In the genomic region with DNA sequence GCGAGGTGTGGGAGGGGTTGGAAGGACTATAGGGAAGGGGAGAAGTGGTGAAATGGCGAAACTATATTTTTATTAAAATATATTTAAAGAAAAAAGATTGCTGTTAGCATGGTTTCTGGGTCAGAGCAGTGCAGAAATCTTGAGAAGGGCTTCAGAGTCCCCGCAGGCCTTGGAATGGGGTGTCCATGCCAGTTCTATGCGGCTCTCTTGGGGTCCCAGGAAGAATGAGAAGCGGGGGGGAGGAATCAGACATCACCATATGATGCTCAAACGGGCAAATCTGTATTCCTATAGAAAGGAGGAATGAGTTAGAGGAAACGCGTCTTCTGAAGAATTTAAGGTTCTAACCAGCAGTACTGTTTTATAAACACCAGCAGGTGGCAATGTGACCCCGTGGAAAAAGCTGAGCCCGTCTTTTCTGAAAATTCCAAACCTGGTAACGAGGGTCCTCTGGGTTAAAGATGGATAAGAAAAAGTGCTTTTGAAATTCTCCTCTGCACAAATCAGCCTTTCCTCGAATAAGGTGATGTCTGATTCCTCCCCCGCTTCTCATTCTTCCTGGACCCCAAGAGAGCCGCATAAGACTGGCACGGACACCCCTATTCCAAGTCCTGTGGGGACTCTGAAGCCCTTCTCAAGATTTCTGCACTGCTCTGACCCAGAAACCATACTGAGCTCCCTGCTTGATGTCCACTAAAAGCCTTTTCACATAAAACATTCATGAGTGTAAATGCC, we compare ENCODE assay signal across 7 mouse cellular contexts. TPM values are rescaled to one million over a fixed set of nuclear protein-coding genes. Genes with fewer than 3 reads are reported as not detected.
DNase-seq lines count a peak whose midpoint lies in the region; ATAC-seq and TF ChIP-seq lines count a peak whose summit lies in the region.

No protein-coding gene starts in this region.

- H3K4me2 ChIP-seq in CH12.LX (ENCODE audit: insufficient read depth, low read depth, poor library complexity, severe bottlenecking) = no peak overlapping the region
- no peak overlapping the region; the same call in 1 of the 2 replicates for H3K4me2 ChIP-seq in hindbrain, embryonic 11.5 days (replicated peaks; ENCODE audit: low read depth, low read length)

- no peaks in the 10 kb centered on the region for H3K36me3 ChIP-seq in CH12.LX (replicated peaks in 1 of 2; ENCODE audit: control insufficient read depth in 1 of 2, insufficient read depth in 1 of 2, low read length in 1 of 2)
- no peaks in the 10 kb centered on the region for H3K36me3 ChIP-seq in hindbrain, embryonic 11.5 days (ENCODE audit: control insufficient read depth, insufficient read depth, low read length)

- no peaks in the 10 kb centered on the region for H3K79me2 ChIP-seq in CH12.LX (replicated peaks; ENCODE audit: control insufficient read depth, extremely low read depth, insufficient read depth, poor library complexity, severe bottlenecking)

- TF ChIP-seq CTCF in CH12.LX (conservative IDR thresholded peaks at IDR 0.05 in 1 of 2, IDR thresholded peaks at IDR 0.05 in 1 of 2; ENCODE audit: low read depth in 2 of 2, low read length in 2 of 2) = peak; percentile 42 to 71; a peak in 3 of 4 replicates

- H3K9me3 ChIP-seq in CH12.LX (replicated peaks; ENCODE audit: low read length) = no peaks in the 10 kb centered on the region
- no peaks in the 10 kb centered on the region for H3K9me3 ChIP-seq in hindbrain, embryonic 11.5 days (ENCODE audit: control insufficient read depth, low read length)

- 32% methylated on average over 15 of the region's 15 CpGs for WGBS in hindbrain, embryonic 11.5 days

- no peak overlapping the region for H3K4me3 ChIP-seq in CH12.LX (replicated peaks in 1 of 3; ENCODE audit: low read depth in 2 of 3, low read length in 2 of 3, poor library complexity in 1 of 3)
- H3K4me3 ChIP-seq in hindbrain, embryonic 11.5 days (ENCODE audit: low read depth, low read length) = no peak overlapping the region

- no peak overlapping the region for H3K9ac ChIP-seq in CH12.LX (ENCODE audit: insufficient read depth, low read depth)
- H3K9ac ChIP-seq in hindbrain, embryonic 11.5 days (ENCODE audit: low read depth, low read length) = 0 out of 2 replicates have a peak overlapping the region, but pooled peaks have one; percentile 20

- no peak overlapping the region for H3K27ac ChIP-seq in CH12.LX (ENCODE audit: insufficient read depth, low read depth)
- no peak overlapping the region for H3K27ac ChIP-seq in hindbrain, embryonic 11.5 days (ENCODE audit: low read depth, low read length)

- intact Hi-C loops in left cerebral cortex, postnatal 4 days (cut with DNase I) = no loop called here

- DNase-seq in 3T3-L1 (ENCODE audit: low read depth, low spot score) (peak; percentile 37), CH12.LX (ENCODE audit: extremely low read depth) (peak; percentile 37)
- peak; percentile 39 for DNase-seq in embryo, embryonic 11.5 days (ENCODE audit: low read depth, low spot score)
- peak; percentile 70 for DNase-seq in hindbrain, embryonic 11.5 days (ENCODE audit: low spot score)
- peak; percentile 55 for DNase-seq in left cerebral cortex, postnatal 4 days
- peak; percentile 53 for DNase-seq in right cerebral cortex, adult 18-20 months
- DNase-seq in urinary bladder, postnatal 10 days (ENCODE audit: low spot score) = no peak

- no peak for ATAC-seq in hindbrain, embryonic 11.5 days (ENCODE audit: low FRiP score)

- dilution Hi-C loops in CH12.LX (cut with MboI; ENCODE audit: extremely low pct_ligation_motif_present, extremely low pct_unique_long_range_greater_than_20kb, low sequenced_read_pairs) = no loop called here

- H3K27me3 ChIP-seq in CH12.LX (replicated peaks) = no peaks in the 10 kb centered on the region
- no peaks in the 10 kb centered on the region for H3K27me3 ChIP-seq in hindbrain, embryonic 11.5 days (ENCODE audit: control insufficient read depth, insufficient read depth, low read length)

- no peak for TF ChIP-seq POLR2A in CH12.LX (IDR thresholded peaks at IDR 0.05; ENCODE audit: low read depth, low read length)

- H3K4me1 ChIP-seq in CH12.LX (ENCODE audit: control insufficient read depth in 1 of 2, insufficient read depth in 2 of 2) = peaks cover 0 to 2% of the 10 kb centered on the region in 2 experiments; a peak in 1 of 4 replicates
- H3K4me1 ChIP-seq in hindbrain, embryonic 11.5 days (replicated peaks; ENCODE audit: control insufficient read depth, insufficient read depth, low read length) = no peaks in the 10 kb centered on the region

- peak; percentile 85 for TF ChIP-seq RAD21 in CH12.LX (IDR thresholded peaks at IDR 0.05; ENCODE audit: low read depth, low read length)

- no peak for TF ChIP-seq EP300 in CH12.LX (IDR thresholded peaks at IDR 0.05; ENCODE audit: low read length)

- in situ Hi-C loops in CH12.LX (cut with MboI; ENCODE audit: low pct_ligation_motif_present, low pct_unique_long_range_greater_than_20kb, low sequenced_read_pairs) = no loop called here

TF ChIP-seq in CH12.LX, 34 proteins besides CTCF, POLR2A, EP300 and RAD21:
- TF ChIP-seq SMC3 (IDR thresholded peaks at IDR 0.05; ENCODE audit: low read depth, low read length) (peak; percentile 59), USF2 (conservative IDR thresholded peaks at IDR 0.05; ENCODE audit: low read depth, low read length) (no peak), SIN3A (IDR thresholded peaks at IDR 0.05; ENCODE audit: low read length) (no peak)
TF ChIP-seq in CH12.LX: peak in this region for 1.

RNA-seq across cellular contexts. Expression of a gene that starts 45.8 kb away (rescaled TPM):
- total RNA-seq in CH12.LX (2012; rRNA removed) (19.5 and 19.9 TPM in 2 replicates), CH12.LX (2014; rRNA removed) (31.6 and 32.8 TPM in 2 replicates)
- 9.5 and 10.3 TPM in 2 replicates for polyA plus RNA-seq in CH12.LX (2012; ENCODE audit: insufficient read length, low read depth)
- polyA plus RNA-seq in hindbrain, embryonic 11.5 days (2014; fragmentation: Nextera tagmentation; extraction: Ambion mirVana) = 8.1 and 10.3 TPM in 2 replicates
- 10 to 100 TPM; 18.9 to 20.3 TPM for total RNA-seq in left cerebral cortex, postnatal 4 days (2021)
